Mouse (Mus musculus): ENCODE measurements at regions not wholly inside any gene's neighbourhood (a gene's known extent, or its start where the extent isn't known, plus 50 kb on each side); places are given as distances from the start of the nearest gene placed in this dataset.
"Not testable (repeated sequence)": the region's sequence is repeated elsewhere in the genome, so short reads cannot be mapped to it uniquely, and the experiment has no call there.

GRCm38 (mm10) chr13:50906431-50906830 is 194.2 kb upstream of the Spin1 start:
- not testable (repeated sequence) for H3K27me3 ChIP-seq (ENCODE audit: control insufficient read depth, insufficient read depth, insufficient read length); H3K36me3 ChIP-seq (ENCODE audit: control insufficient read depth, insufficient read depth); H3K4me3 ChIP-seq; H3ac ChIP-seq (ENCODE audit: control insufficient read depth, insufficient read length); H3K4me2 ChIP-seq (ENCODE audit: low read depth); H3K79me2 ChIP-seq (ENCODE audit: control insufficient read depth, insufficient read depth)

GRCm38 (mm10) chr13:50906910-50907309 is 193.8 kb upstream of the Spin1 start:
- no peak overlapping the region for H3K4me2 ChIP-seq (ENCODE audit: low read depth)
- H3K27me3 ChIP-seq (ENCODE audit: control insufficient read depth, insufficient read depth, insufficient read length), result no peaks in the 10 kb centered on the region
- H3K4me3 ChIP-seq, result no peak overlapping the region
- H3K36me3 ChIP-seq (ENCODE audit: control insufficient read depth, insufficient read depth), result no peaks in the 10 kb centered on the region
- no peaks in the 10 kb centered on the region for H3K79me2 ChIP-seq (ENCODE audit: control insufficient read depth, insufficient read depth)
- TF ChIP-seq TCF3 (IDR thresholded peaks at IDR 0.05; ENCODE audit: insufficient read length, low read depth) (no peak), USF1 (IDR thresholded peaks at IDR 0.05; ENCODE audit: low read depth) (no peak), E2F4 (IDR thresholded peaks at IDR 0.05; ENCODE audit: insufficient read depth) (no peak), CEBPB (IDR thresholded peaks at IDR 0.05; ENCODE audit: insufficient read depth, poor library complexity, severe bottlenecking) (no peak), MAX (IDR thresholded peaks at IDR 0.05; ENCODE audit: low read depth) (no peak), TCF12 (IDR thresholded peaks at IDR 0.05; ENCODE audit: insufficient read depth, poor library complexity, severe bottlenecking) (no peak), POLR2AphosphoS2 (IDR thresholded peaks at IDR 0.05; ENCODE audit: insufficient read length, low read depth) (no peak), MYOD1 (IDR thresholded peaks at IDR 0.05; ENCODE audit: control insufficient read depth in 1 of 3, insufficient read length in 2 of 3, low read depth in 2 of 3) (no peak), REST (IDR thresholded peaks at IDR 0.05; ENCODE audit: insufficient read depth, insufficient read length) (no peak), MYOG (IDR thresholded peaks at IDR 0.05; ENCODE audit: control insufficient read depth in 1 of 3, insufficient read depth in 1 of 3, insufficient read length in 2 of 3, low read depth in 2 of 3) (no peak), SRF (IDR thresholded peaks at IDR 0.05; ENCODE audit: control insufficient read depth, insufficient read length, low read depth) (no peak), POLR2A (IDR thresholded peaks at IDR 0.05; ENCODE audit: insufficient read length, low read depth) (no peak)
- H3ac ChIP-seq (ENCODE audit: control insufficient read depth, insufficient read length), result no peak overlapping the region

- not testable (repeated sequence) for H3K27me3 ChIP-seq (ENCODE audit: control insufficient read depth, insufficient read depth, insufficient read length); H3K79me2 ChIP-seq (ENCODE audit: control insufficient read depth, insufficient read depth); H3K4me3 ChIP-seq; H3ac ChIP-seq (ENCODE audit: control insufficient read depth, insufficient read length); H3K4me2 ChIP-seq (ENCODE audit: low read depth); H3K36me3 ChIP-seq (ENCODE audit: control insufficient read depth, insufficient read depth)
Observed at GRCm38 (mm10) chr13:50912776-50913175, 187.9 kb upstream of the Spin1 start.

- not testable (repeated sequence) for H3K27me3 ChIP-seq (ENCODE audit: control insufficient read depth, insufficient read depth, insufficient read length); H3ac ChIP-seq (ENCODE audit: control insufficient read depth, insufficient read length); H3K79me2 ChIP-seq (ENCODE audit: control insufficient read depth, insufficient read depth); H3K36me3 ChIP-seq (ENCODE audit: control insufficient read depth, insufficient read depth); H3K4me3 ChIP-seq; H3K4me2 ChIP-seq (ENCODE audit: low read depth)
Observed at GRCm38 (mm10) chr13:50934017-50934416, 166.7 kb upstream of the Spin1 start.

GRCm38 (mm10) chr13:50942561-50942960 is 158.1 kb upstream of the Spin1 start:
- Histone ChIP-seq H3ac (ENCODE audit: control insufficient read depth, insufficient read length) (no peak overlapping the region), H3K36me3 (ENCODE audit: control insufficient read depth, insufficient read depth) (no peaks in the 10 kb centered on the region), H3K4me3 (no peak overlapping the region), H3K79me2 (ENCODE audit: control insufficient read depth, insufficient read depth) (no peaks in the 10 kb centered on the region), H3K4me2 (ENCODE audit: low read depth) (no peak overlapping the region), H3K27me3 (ENCODE audit: control insufficient read depth, insufficient read depth, insufficient read length) (no peaks in the 10 kb centered on the region)
- TF ChIP-seq POLR2AphosphoS2 (IDR thresholded peaks at IDR 0.05; ENCODE audit: insufficient read length, low read depth) (no peak), CEBPB (IDR thresholded peaks at IDR 0.05; ENCODE audit: insufficient read depth, poor library complexity, severe bottlenecking) (no peak), POLR2A (IDR thresholded peaks at IDR 0.05; ENCODE audit: insufficient read length, low read depth) (no peak), MAX (IDR thresholded peaks at IDR 0.05; ENCODE audit: low read depth) (no peak), TCF12 (IDR thresholded peaks at IDR 0.05; ENCODE audit: insufficient read depth, poor library complexity, severe bottlenecking) (no peak), TCF3 (IDR thresholded peaks at IDR 0.05; ENCODE audit: insufficient read length, low read depth) (no peak), E2F4 (IDR thresholded peaks at IDR 0.05; ENCODE audit: insufficient read depth) (no peak), MYOG (IDR thresholded peaks at IDR 0.05; ENCODE audit: control insufficient read depth in 1 of 3, insufficient read depth in 1 of 3, insufficient read length in 2 of 3, low read depth in 2 of 3) (no peak), REST (IDR thresholded peaks at IDR 0.05; ENCODE audit: insufficient read depth, insufficient read length) (no peak), MYOD1 (IDR thresholded peaks at IDR 0.05; ENCODE audit: control insufficient read depth in 1 of 3, insufficient read length in 2 of 3, low read depth in 2 of 3) (no peak), SRF (IDR thresholded peaks at IDR 0.05; ENCODE audit: control insufficient read depth, insufficient read length, low read depth) (no peak), USF1 (IDR thresholded peaks at IDR 0.05; ENCODE audit: low read depth) (no peak)

DNA sequence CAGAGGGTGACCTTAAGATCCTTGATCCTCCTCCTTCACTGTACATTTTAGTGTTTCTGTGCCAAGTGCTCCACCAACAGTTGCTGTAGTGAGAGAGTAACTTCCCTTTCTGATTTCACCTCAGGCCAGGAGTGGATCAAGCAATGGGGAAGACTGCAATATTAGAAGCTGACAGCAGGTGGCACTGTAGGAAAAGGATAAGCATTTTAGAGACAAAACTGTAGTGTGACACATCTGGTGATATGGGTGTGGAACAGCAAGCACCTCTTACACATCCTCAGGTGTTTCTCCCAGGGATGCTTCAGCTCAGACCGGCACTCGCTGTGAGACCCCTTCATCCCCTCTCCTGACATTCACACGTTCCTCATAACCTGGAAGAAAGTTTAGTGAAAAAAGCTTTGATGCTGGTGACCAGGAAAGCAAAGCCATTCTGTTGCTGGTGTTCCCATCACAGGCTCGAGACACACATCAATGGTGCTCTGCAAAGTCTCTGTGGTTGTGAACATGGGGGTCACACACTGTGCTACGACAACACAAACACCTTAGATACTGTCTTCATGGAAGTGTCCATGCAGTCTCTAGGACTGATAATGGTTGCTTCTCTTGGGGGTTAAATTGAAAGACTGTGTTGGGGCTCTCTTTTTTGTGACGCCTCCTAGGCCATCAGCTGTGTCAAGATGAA is 151.0 kb upstream of the Spin1 start:
- TF ChIP-seq E2F4 (IDR thresholded peaks at IDR 0.05; ENCODE audit: insufficient read depth) (no peak), USF1 (IDR thresholded peaks at IDR 0.05; ENCODE audit: low read depth) (no peak), TCF3 (IDR thresholded peaks at IDR 0.05; ENCODE audit: insufficient read length, low read depth) (no peak), POLR2AphosphoS2 (IDR thresholded peaks at IDR 0.05; ENCODE audit: insufficient read length, low read depth) (no peak), MYOG (IDR thresholded peaks at IDR 0.05; ENCODE audit: control insufficient read depth in 1 of 3, insufficient read depth in 1 of 3, insufficient read length in 2 of 3, low read depth in 2 of 3) (no peak), SRF (IDR thresholded peaks at IDR 0.05; ENCODE audit: control insufficient read depth, insufficient read length, low read depth) (no peak), CEBPB (IDR thresholded peaks at IDR 0.05; ENCODE audit: insufficient read depth, poor library complexity, severe bottlenecking) (no peak), TCF12 (IDR thresholded peaks at IDR 0.05; ENCODE audit: insufficient read depth, poor library complexity, severe bottlenecking) (no peak), POLR2A (IDR thresholded peaks at IDR 0.05; ENCODE audit: insufficient read length, low read depth) (no peak), MYOD1 (IDR thresholded peaks at IDR 0.05; ENCODE audit: control insufficient read depth in 1 of 3, insufficient read length in 2 of 3, low read depth in 2 of 3) (no peak), REST (IDR thresholded peaks at IDR 0.05; ENCODE audit: insufficient read depth, insufficient read length) (no peak), MAX (IDR thresholded peaks at IDR 0.05; ENCODE audit: low read depth) (no peak)
- no peaks in the 10 kb centered on the region for H3K79me2 ChIP-seq (ENCODE audit: control insufficient read depth, insufficient read depth)
- H3K27me3 ChIP-seq (ENCODE audit: control insufficient read depth, insufficient read depth, insufficient read length), result no peaks in the 10 kb centered on the region
- H3ac ChIP-seq (ENCODE audit: control insufficient read depth, insufficient read length), result no peak overlapping the region
- H3K36me3 ChIP-seq (ENCODE audit: control insufficient read depth, insufficient read depth), result no peaks in the 10 kb centered on the region
- H3K4me2 ChIP-seq (ENCODE audit: low read depth), result no peak overlapping the region
- no peak overlapping the region for H3K4me3 ChIP-seq

All from myocyte (in vitro differentiated cells).